Mouse (Mus musculus) cerebellum, postnatal 14 days (tissue): ENCODE data around the gene Hist1h2ah.

ENCODE experiments used
- DNase-seq, 2 experiments: peaks; one replicate each; pipeline ENCODE4 v3.0.0; 2021; ENCODE audit warnings: mixed read lengths in 2 of 2

Hist1h2ah gene

GRCm38 (mm10) chr13:22008707-22009106 is 26.7 kb downstream of the Hist1h2ah start:
- DNase-seq = no peak

DNA sequence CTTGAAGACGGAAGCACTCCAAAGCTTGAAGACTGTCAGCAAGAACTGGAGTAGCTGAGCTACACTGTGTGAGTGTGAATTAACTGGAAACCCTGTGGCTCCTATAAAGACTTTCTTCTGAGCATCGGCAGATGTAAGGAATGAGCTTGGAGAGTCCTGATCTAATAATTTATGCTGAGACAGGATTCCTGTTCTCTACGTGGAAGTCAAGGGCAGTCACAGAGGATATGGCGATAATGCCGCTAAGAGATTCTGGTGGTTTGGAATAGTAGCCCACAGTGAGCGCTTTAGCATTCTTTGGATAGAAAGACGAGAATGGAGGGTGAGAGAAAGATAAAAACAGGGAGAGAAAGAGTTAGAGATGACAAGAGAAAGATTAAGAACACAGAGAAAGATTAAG is 27.5 kb downstream of the Hist1h2ah start:
- no peak for DNase-seq

DNA sequence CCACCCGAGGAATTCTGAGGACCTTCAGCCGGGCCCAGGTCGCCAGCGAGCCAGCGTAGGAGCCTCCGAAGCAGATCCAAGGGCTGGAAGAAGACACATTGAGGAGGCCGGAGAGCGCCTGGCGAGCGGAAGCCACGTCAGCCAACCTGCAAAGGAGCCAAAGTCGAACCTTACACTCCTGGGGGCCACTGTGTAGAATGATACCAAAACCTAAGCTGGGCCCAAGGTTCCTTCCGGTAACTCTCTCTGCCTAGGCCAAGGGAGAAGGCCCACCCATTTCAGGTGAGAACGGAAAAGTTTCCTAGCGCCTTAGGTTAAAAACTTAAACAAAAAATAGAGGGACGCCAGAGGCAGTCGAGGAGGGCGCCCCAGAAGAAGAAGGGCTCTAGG is 28.3 kb downstream of the Hist1h2ah start:
- DNase-seq = no peak

- DNase-seq = peak in 1 of 2 experiments; percentile 26
Observed at GRCm38 (mm10) chr13:22006334-22007120, 28.8 kb downstream of the Hist1h2ah start.

- DNase-seq = peak; percentile 32 to 33
Observed at GRCm38 (mm10) chr13:22005605-22006333, 29.6 kb downstream of the Hist1h2ah start.

- no peak for DNase-seq
Observed at GRCm38 (mm10) chr13:22001823-22002222, 33.5 kb downstream of the Hist1h2ah start.

GRCm38 (mm10) chr13:22001346-22001745 is 34.0 kb downstream of the Hist1h2ah start:
- no peak for DNase-seq

DNA sequence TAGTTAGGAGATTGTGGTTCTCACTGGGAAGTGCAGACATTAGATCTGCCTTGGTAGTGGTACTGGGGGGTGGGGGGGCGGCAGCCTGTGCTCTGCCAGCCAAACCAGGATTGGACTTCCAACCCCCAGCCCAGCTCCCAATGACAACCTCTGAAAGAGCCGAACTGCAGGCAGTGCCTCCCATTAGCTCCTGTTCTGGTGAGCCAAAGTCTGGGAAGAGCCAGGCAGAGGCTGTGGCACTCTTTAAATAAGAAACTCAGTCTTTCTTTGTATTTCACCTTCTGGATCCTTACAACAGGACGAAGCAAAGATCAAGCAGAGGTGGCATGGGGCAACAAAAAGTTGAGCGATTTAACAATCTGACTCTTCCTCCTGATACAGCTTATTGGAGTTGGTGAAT is 36.2 kb downstream of the Hist1h2ah start:
- DNase-seq = no peak

- no peak for DNase-seq
Observed at GRCm38 (mm10) chr13:21998412-21998811, 37.0 kb downstream of the Hist1h2ah start.

- no peak for DNase-seq
Observed at GRCm38 (mm10) chr13:21997821-21998220, 37.5 kb downstream of the Hist1h2ah start.

DNA sequence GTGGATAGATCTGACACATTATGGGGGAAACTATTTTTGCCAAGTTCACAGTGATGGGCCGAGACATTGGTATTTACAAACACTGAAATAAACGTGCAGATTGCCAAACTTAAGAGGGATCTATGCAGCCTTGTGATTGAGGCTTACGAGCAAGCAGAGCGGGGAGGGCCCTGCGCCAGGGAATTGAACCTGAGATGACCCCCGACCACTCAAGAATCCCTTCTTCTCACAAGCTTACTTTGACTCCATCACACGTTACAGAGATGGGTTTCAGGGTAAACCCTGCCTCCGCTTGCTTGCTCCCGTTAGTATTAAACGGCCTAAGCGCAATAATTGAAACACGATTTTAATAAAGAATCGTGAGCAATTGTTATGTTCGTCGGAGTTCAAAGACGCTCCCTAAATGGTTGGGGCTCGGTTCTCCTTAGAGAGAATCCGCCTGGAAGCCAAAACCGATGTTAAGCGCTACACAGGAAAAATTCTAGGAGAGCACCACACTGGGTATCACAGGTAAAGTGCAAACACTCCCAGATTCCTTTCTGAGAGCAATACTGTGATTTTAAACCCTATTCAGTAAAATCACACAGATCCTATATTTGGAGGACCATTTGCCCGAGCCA is 38.1 kb downstream of the Hist1h2ah start:
- DNase-seq = peak in 1 of 2 experiments; percentile 27

DNA sequence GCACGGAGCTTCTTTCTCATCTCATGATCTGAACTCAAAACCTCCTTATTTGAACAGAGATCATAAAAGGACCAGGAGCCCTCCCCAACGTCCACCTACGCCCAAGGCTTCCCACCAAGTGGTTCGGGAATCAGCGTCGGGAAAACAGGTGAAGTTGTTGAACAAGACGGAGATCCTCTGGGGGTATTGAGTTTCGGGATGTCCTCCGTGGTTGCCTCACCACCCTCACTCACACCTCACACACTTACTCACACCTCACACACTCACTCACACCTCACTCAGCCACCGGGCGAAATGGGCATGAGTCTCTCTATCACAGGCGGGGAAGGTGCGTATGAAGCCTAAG is 38.6 kb downstream of the Hist1h2ah start:
- DNase-seq = peak; percentile 13 to 33

- peak; percentile 28 to 50 for DNase-seq
Observed at GRCm38 (mm10) chr13:21996101-21996839, 39.1 kb downstream of the Hist1h2ah start.

GRCm38 (mm10) chr13:21995331-21995914 is 39.9 kb downstream of the Hist1h2ah start:
- peak; percentile 28 to 36 for DNase-seq

- DNase-seq = no peak
Observed at GRCm38 (mm10) chr13:21994896-21995295, 40.5 kb downstream of the Hist1h2ah start.

GRCm38 (mm10) chr13:21993957-21994738 is 41.2 kb downstream of the Hist1h2ah start:
- peak; percentile 49 to 56 for DNase-seq

- no peak for DNase-seq
Observed at GRCm38 (mm10) chr13:21992550-21992949, 42.8 kb downstream of the Hist1h2ah start.
